Mouse (Mus musculus) small intestine, adult 2 months (tissue): Measurements from ENCODE around the gene Mrpl42. TPM values are rescaled to one million over a fixed set of nuclear protein-coding genes. Genes with fewer than 3 reads are reported as not detected.

Experiments used
- H3K27ac ChIP-seq: fragments of 200-500 bp; 2 replicates; pipeline ENCODE4 v1.5.1; 2012; ENCODE audit warnings: low read depth, low read length, control low read depth, inconsistent platforms; ENCODE audit not compliant: insufficient read depth
- H3K27me3 ChIP-seq: fragments of 200-500 bp; 2 replicates; pipeline ENCODE4 v1.6.1; 2012; ENCODE audit warnings: mild to moderate bottlenecking, moderate library complexity, low read length, inconsistent platforms; ENCODE audit not compliant: control insufficient read depth, insufficient read depth
- H3K36me3 ChIP-seq: fragments of 200-500 bp; 2 replicates; pipeline ENCODE4 v1.6.1; 2012; ENCODE audit warnings: mild to moderate bottlenecking, low read length, control low read depth, inconsistent platforms; ENCODE audit not compliant: control insufficient read depth, insufficient read depth
- H3K4me1 ChIP-seq: fragments of 200-500 bp; 2 replicates; pipeline ENCODE4 v1.6.1; 2012; ENCODE audit warnings: low read length, inconsistent platforms, mixed read lengths; ENCODE audit not compliant: control insufficient read depth, insufficient read depth, insufficient read length
- H3K4me3 ChIP-seq: fragments of 200-500 bp; 2 replicates; pipeline ENCODE4 v1.5.1; 2012; ENCODE audit warnings: low read depth, mild to moderate bottlenecking, control low read depth, inconsistent platforms, low read length, moderate library complexity
- CTCF ChIP-seq: fragments of 200-500 bp; IDR thresholded peaks from 2 replicates; pipeline ENCODE4 v1.5.1; 2012; ENCODE audit warnings: low read depth, mild to moderate bottlenecking, control low read depth, inconsistent platforms, low read length, moderate library complexity, mixed read lengths; ENCODE audit not compliant: insufficient replicate concordance, insufficient read length; ENCODE audit errors: extremely low read depth
- POLR2A ChIP-seq: fragments of 200-500 bp; IDR thresholded peaks from 2 replicates; pipeline ENCODE4 v1.6.1; 2012; ENCODE audit warnings: low read depth, mild to moderate bottlenecking, control low read depth, inconsistent platforms, low read length, moderate library complexity
- WGBS: fragments of 180-500 bp; shearing (Covaris S2); methylation state at CpG from one replicate; pipeline ENCODE4 v1.1.7; 2018; 5-methylcytosine and 5-hydroxymethylcytosine counted together
- polyA plus RNA-seq: library from polyadenylated mRNA; depleted of rRNA; stranded (reverse); fragments of >200 nt; gene quantifications from 2 replicates; pipeline ENCODE4 v1.2.3, GENCODE M21; 2012; rRNA removed

Mrpl42 gene
- polyA plus RNA-seq, 1 experiment, result 38.2 TPM

DNA sequence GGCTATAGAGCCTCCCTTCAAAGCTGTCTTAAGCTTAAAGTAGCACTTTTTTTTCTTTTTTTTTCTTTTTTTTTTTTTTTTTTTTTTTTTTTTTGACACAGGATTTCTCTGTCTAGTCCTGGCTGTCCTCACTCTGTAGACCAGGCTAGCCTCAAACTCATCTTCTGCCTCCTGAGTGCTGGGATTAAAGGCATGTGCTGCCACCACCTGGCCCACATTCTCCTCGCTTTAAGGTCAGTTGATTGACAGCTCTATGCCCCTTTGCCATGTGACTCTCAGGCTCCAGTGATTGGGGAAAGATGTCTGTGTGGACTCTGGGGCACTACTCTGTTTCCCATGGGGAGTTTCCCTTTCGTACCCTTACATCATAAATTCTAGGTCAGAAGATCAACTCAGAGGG, 61.2 kb downstream of the Mrpl42 start:
- H3K4me1 ChIP-seq, result no peaks in the 10 kb centered on the region
- no peaks in the 10 kb centered on the region for H3K36me3 ChIP-seq
- H3K4me3 ChIP-seq, result no peak overlapping the region
- WGBS, result 49% methylated on average over 2 of the region's 2 CpGs
- TF ChIP-seq POLR2A, result no peak
- no peak; the same call in 1 of the 2 replicates for TF ChIP-seq CTCF
- no peaks in the 10 kb centered on the region for H3K27me3 ChIP-seq
- no peak overlapping the region for H3K27ac ChIP-seq

DNA sequence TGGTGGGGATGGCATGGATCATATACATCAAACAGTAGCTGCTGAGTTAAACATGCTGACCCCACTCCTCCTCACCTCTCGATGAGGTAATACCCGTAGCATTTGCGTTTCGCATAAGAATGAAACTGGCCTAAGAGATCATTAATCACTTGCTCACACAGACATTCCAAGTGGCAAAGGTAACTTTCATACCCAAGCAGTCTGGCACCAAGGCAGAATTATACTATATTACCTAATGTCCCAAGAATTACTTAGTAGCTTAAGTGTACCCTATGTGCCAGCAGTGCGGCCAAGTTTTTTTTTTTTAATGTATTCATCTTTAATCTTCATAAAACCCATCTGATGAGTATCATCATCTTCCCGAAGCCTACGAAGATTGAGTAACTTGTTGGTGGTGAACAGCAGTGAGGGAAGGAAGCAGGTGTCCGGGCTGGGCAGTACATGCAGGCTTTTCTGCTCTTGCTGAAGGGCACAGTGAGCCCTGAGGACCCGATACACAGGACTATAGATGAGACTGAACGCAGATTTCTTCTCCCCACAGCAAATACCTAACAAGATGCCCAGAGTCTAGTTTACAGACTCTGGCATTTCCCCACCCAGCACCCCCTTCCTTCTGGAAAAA, 61.9 kb downstream of the Mrpl42 start:
- Histone ChIP-seq H3K4me1 (no peaks in the 10 kb centered on the region), H3K36me3 (no peaks in the 10 kb centered on the region), H3K27me3 (no peaks in the 10 kb centered on the region), H3K4me3 (no peak overlapping the region), H3K27ac (no peak overlapping the region)
- TF ChIP-seq POLR2A (no peak), CTCF (no peak)
- WGBS, result 89% methylated on average over 10 of the region's 10 CpGs

DNA sequence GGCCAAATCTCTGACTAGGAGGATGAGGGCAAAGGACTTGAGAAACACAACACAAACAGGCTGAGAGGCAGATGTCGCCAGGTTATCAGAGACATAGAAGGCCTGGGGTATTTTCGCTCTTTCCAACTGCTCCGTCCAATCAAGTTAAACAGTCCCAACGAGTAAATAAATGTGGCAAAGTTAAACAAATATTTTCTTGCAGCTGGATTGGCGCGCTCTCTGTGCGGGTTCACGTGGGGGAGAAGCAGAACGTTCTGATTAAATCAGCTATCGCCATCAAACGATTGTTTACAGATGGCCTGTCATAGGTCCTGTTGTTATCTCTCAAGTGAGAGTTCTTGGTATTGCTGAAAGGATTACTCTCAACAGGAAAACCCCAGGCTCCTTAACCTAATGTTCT, 62.8 kb downstream of the Mrpl42 start:
- no peak for TF ChIP-seq POLR2A
- TF ChIP-seq CTCF, result no peak
- WGBS, result 34% methylated on average over 11 of the region's 11 CpGs
- Histone ChIP-seq H3K36me3 (no peaks in the 10 kb centered on the region), H3K27ac (no peak overlapping the region), H3K27me3 (no peaks in the 10 kb centered on the region), H3K4me1 (no peaks in the 10 kb centered on the region), H3K4me3 (no peak overlapping the region)

Other genes with a start within 250 kb of the Mrpl42 start
- gene Cradd, start 177.8 kb downstream of the Mrpl42 start, polyA plus RNA-seq, result 9.3 and 16.7 TPM in 2 replicates
- gene Socs2, start 84.8 kb downstream of the Mrpl42 start, polyA plus RNA-seq, result 18.1 and 67.4 TPM in 2 replicates
- 6.7 and 17.5 TPM in 2 replicates for gene Ube2n, start 13.2 kb upstream of the Mrpl42 start, polyA plus RNA-seq
- gene Nudt4, start 62.2 kb upstream of the Mrpl42 start, polyA plus RNA-seq, result 9.2 and 89.4 TPM in 2 replicates
- not detected in 2 replicates for gene Anapc15-ps, start 171.5 kb upstream of the Mrpl42 start, polyA plus RNA-seq